Mouse (Mus musculus) layer of hippocampus, adult 9-10 months (tissue): ENCODE data around the gene Gm49358.

Experiments used
- DNase-seq: peaks from one replicate; pipeline ENCODE4 v3.0.0; 2022; ENCODE audit warnings: low spot score

Gene Gm49358

GRCm38 (mm10) chr10:86763672-86764071 is at the start of gene Gm49358:
Gm49358 (plus strand) TSS chr10:86763972.
- no peak for DNase-seq

- DNase-seq = no peak
Measured at GRCm38 (mm10) chr10:86727548-86727980, 36.2 kb upstream of the Gm49358 start.

- no peak for DNase-seq
Measured at GRCm38 (mm10) chr10:86728176-86728575, 35.6 kb upstream of the Gm49358 start.

- DNase-seq = peak; percentile 83
Measured at GRCm38 (mm10) chr10:86730823-86731499, 32.8 kb upstream of the Gm49358 start.

GRCm38 (mm10) chr10:86731500-86731863 is 32.3 kb upstream of the Gm49358 start:
- no peak for DNase-seq

- DNase-seq = no peak
Measured at GRCm38 (mm10) chr10:86735036-86735435, 28.7 kb upstream of the Gm49358 start.

- DNase-seq = no peak
Measured at GRCm38 (mm10) chr10:86742918-86743317, 20.9 kb upstream of the Gm49358 start.

GRCm38 (mm10) chr10:86744306-86744705 is 19.5 kb upstream of the Gm49358 start:
- DNase-seq = no peak

GRCm38 (mm10) chr10:86755816-86756502 is 7.8 kb upstream of the Gm49358 start:
- DNase-seq = no peak

GRCm38 (mm10) chr10:86757724-86758123 is 6.0 kb upstream of the Gm49358 start:
- DNase-seq = no peak

- DNase-seq = no peak
Measured at GRCm38 (mm10) chr10:86758211-86758610, 5.6 kb upstream of the Gm49358 start.

- no peak for DNase-seq
Measured at GRCm38 (mm10) chr10:86761236-86761635, 2.5 kb upstream of the Gm49358 start.

GRCm38 (mm10) chr10:86761722-86762383 is 1.9 kb upstream of the Gm49358 start:
- DNase-seq = no peak

GRCm38 (mm10) chr10:86762384-86762730 is 1.4 kb upstream of the Gm49358 start:
- no peak for DNase-seq

GRCm38 (mm10) chr10:86765344-86765966 is 1.7 kb downstream of the Gm49358 start:
- no peak for DNase-seq

GRCm38 (mm10) chr10:86769216-86769615 is 5.4 kb downstream of the Gm49358 start:
- DNase-seq = no peak

- no peak for DNase-seq
Measured at GRCm38 (mm10) chr10:86769797-86770196, 6.0 kb downstream of the Gm49358 start.

- no peak for DNase-seq
Measured at GRCm38 (mm10) chr10:86771701-86772100, 7.9 kb downstream of the Gm49358 start.

- DNase-seq = no peak
Measured at GRCm38 (mm10) chr10:86772231-86772631, 8.5 kb downstream of the Gm49358 start.

- no peak for DNase-seq
Measured at GRCm38 (mm10) chr10:86773360-86773759, 9.6 kb downstream of the Gm49358 start.

- DNase-seq = no peak
Measured at GRCm38 (mm10) chr10:86776281-86776680, 12.5 kb downstream of the Gm49358 start.

- no peak for DNase-seq
Measured at GRCm38 (mm10) chr10:86777614-86778319, 14.0 kb downstream of the Gm49358 start.
